Mouse (Mus musculus): ENCODE data around the gene Zfp598. TPM values are rescaled to one million over a fixed set of nuclear protein-coding genes. Genes with fewer than 3 reads are reported as not detected.

Gene Zfp598
- polyA plus RNA-seq, 1 experiment from 2014 or later, result 24.5 TPM

DNA sequence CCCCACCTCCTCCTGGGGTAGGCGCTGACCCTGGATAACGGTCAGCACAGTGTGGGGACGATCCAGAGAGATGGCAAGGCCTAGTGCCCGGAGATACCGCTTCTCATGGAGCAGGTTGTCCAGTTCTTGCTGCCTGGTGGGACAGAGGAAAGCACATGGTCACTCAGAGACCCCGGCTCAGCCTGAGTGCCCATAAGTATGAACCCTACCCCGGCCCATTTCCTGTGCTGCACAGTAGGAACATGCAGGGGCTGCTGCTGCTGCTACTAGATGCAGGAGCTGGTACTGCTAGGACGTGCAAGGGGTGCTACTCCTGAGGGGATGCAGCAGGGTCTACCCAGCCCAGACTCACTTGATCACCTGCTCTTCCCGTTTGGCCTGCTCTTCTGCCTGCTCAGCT lies 31.8 kb downstream of the Zfp598 start:
- WGBS, result 95% methylated on average over 9 of the region's 9 CpGs
- no peak overlapping the region for H3K9ac ChIP-seq (replicated peaks; ENCODE audit: low read depth, low read length)
- ATAC-seq (ENCODE audit: low read depth), result no peak
- no peaks in the 10 kb centered on the region for H3K27me3 ChIP-seq (ENCODE audit: control insufficient read depth, insufficient read depth, low read length)
- no peak overlapping the region for H3K4me3 ChIP-seq (ENCODE audit: low read depth, low read length)
- no peak overlapping the region for H3K4me2 ChIP-seq (ENCODE audit: low read depth, low read length)
- 0 out of 2 replicates have a peak, but pooled peaks cover 3% of the 10 kb centered on the region for H3K4me1 ChIP-seq (ENCODE audit: control insufficient read depth, insufficient read depth, low read length)
- H3K9me3 ChIP-seq (ENCODE audit: control insufficient read depth, low read length), result no peaks in the 10 kb centered on the region
- no peak overlapping the region for H3K27ac ChIP-seq (ENCODE audit: low read depth, low read length)
- peaks cover 42% of the 10 kb centered on the region for H3K36me3 ChIP-seq (ENCODE audit: control insufficient read depth, insufficient read depth, low read length)

DNA sequence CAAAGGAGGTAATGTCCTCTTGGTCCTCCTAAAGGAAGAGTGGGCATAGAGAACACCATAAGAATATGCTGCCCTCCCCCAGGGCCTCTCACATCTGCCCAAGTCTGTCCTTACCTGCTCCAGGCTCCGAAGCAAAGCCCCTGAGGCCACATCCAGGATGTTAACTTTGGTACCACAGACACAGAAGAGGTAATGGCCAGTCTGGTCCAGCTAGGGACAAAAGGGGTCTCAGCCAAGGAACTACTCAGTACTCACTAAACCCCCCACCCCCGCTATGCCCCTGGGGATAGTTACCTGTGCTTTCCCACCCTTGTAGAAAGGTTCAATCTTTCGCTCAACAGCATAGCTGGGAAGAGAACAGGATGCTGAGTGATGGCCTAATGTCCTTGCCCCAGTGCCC lies 36.3 kb downstream of the Zfp598 start:
- Histone ChIP-seq H3K4me2 (ENCODE audit: low read depth, low read length) (no peak overlapping the region), H3K27ac (ENCODE audit: low read depth, low read length) (no peak overlapping the region), H3K36me3 (ENCODE audit: control insufficient read depth, insufficient read depth, low read length) (peaks cover 28% of the 10 kb centered on the region), H3K27me3 (ENCODE audit: control insufficient read depth, insufficient read depth, low read length) (no peaks in the 10 kb centered on the region), H3K4me3 (ENCODE audit: low read depth, low read length) (no peak overlapping the region), H3K4me1 (ENCODE audit: control insufficient read depth, insufficient read depth, low read length) (peaks cover 7% of the 10 kb centered on the region; the same call in 1 of the 2 replicates), H3K9me3 (ENCODE audit: control insufficient read depth, low read length) (no peaks in the 10 kb centered on the region), H3K9ac (replicated peaks; ENCODE audit: low read depth, low read length) (no peak overlapping the region)
- ATAC-seq (ENCODE audit: low read depth), result no peak
- WGBS, result 97% methylated on average over 3 of the region's 3 CpGs

- no peaks in the 10 kb centered on the region for H3K9me3 ChIP-seq (ENCODE audit: control insufficient read depth, low read length)
- peak within 1 kb of the TSS; percentile 89 for H3K4me2 ChIP-seq (ENCODE audit: low read depth, low read length)
- H3K4me1 ChIP-seq (ENCODE audit: control insufficient read depth, insufficient read depth, low read length), result peaks cover 7% of the 10 kb centered on the region; the same call in 1 of the 2 replicates
- peak; percentile 93 for ATAC-seq (ENCODE audit: low read depth)
- H3K4me3 ChIP-seq (ENCODE audit: low read depth, low read length), result peak within 1 kb of the TSS; percentile 80
- 4% methylated on average over 32 of the region's 32 CpGs for WGBS
- H3K36me3 ChIP-seq (ENCODE audit: control insufficient read depth, insufficient read depth, low read length), result peaks cover 15% of the 10 kb centered on the region; the same call in 1 of the 2 replicates
- H3K27ac ChIP-seq (ENCODE audit: low read depth, low read length), result peak within 1 kb of the TSS; percentile 73
- H3K27me3 ChIP-seq (ENCODE audit: control insufficient read depth, insufficient read depth, low read length), result no peaks in the 10 kb centered on the region
- peak within 1 kb of the TSS; percentile 68 for H3K9ac ChIP-seq (replicated peaks; ENCODE audit: low read depth, low read length)
These were observed 37.7 kb downstream of the Zfp598 start, which contains the start of gene Tbl3 for GRCm38 (mm10) chr17:24706982-24707800. Gene Tbl3, minus strand, starts transcription at chr17:24707660.

- H3K27me3 ChIP-seq (ENCODE audit: control insufficient read depth, insufficient read depth, low read length), result no peaks in the 10 kb centered on the region
- WGBS, result 7% methylated on average over 24 of the region's 24 CpGs
- H3K36me3 ChIP-seq (ENCODE audit: control insufficient read depth, insufficient read depth, low read length), result peaks cover 13% of the 10 kb centered on the region; the same call in 1 of the 2 replicates
- ATAC-seq (ENCODE audit: low read depth), result peak; percentile 51; the same call in 1 of the 2 replicates
- H3K4me3 ChIP-seq (ENCODE audit: low read depth, low read length), result peak overlapping the region; percentile 80
- H3K9ac ChIP-seq (replicated peaks; ENCODE audit: low read depth, low read length), result peak overlapping the region; percentile 68
- peak overlapping the region; percentile 73 for H3K27ac ChIP-seq (ENCODE audit: low read depth, low read length)
- H3K9me3 ChIP-seq (ENCODE audit: control insufficient read depth, low read length), result no peaks in the 10 kb centered on the region
- peak overlapping the region; percentile 89 for H3K4me2 ChIP-seq (ENCODE audit: low read depth, low read length)
- H3K4me1 ChIP-seq (ENCODE audit: control insufficient read depth, insufficient read depth, low read length), result peaks cover 7% of the 10 kb centered on the region; the same call in 1 of the 2 replicates
These were observed 38.4 kb downstream of the Zfp598 start for GRCm38 (mm10) chr17:24707801-24708425.

- peaks cover 7% of the 10 kb centered on the region; the same call in 1 of the 2 replicates for H3K4me1 ChIP-seq (ENCODE audit: control insufficient read depth, insufficient read depth, low read length)
- no peak overlapping the region for H3K4me3 ChIP-seq (ENCODE audit: low read depth, low read length)
- ATAC-seq (ENCODE audit: low read depth), result no peak
- H3K36me3 ChIP-seq (ENCODE audit: control insufficient read depth, insufficient read depth, low read length), result peaks cover 10% of the 10 kb centered on the region; the same call in 1 of the 2 replicates
- no peaks in the 10 kb centered on the region for H3K9me3 ChIP-seq (ENCODE audit: control insufficient read depth, low read length)
- H3K27ac ChIP-seq (ENCODE audit: low read depth, low read length), result no peak overlapping the region
- H3K9ac ChIP-seq (replicated peaks; ENCODE audit: low read depth, low read length), result no peak overlapping the region
- WGBS, result 28% methylated on average over 2 of the region's 2 CpGs
- H3K4me2 ChIP-seq (ENCODE audit: low read depth, low read length), result no peak overlapping the region
- H3K27me3 ChIP-seq (ENCODE audit: control insufficient read depth, insufficient read depth, low read length), result no peaks in the 10 kb centered on the region
These were observed 39.2 kb downstream of the Zfp598 start for GRCm38 (mm10) chr17:24708646-24709045.

GRCm38 (mm10) chr17:24715556-24715955 lies 46.1 kb downstream of the Zfp598 start:
- Histone ChIP-seq H3K9ac (replicated peaks; ENCODE audit: low read depth, low read length) (no peak overlapping the region), H3K27me3 (ENCODE audit: control insufficient read depth, insufficient read depth, low read length) (no peaks in the 10 kb centered on the region), H3K27ac (ENCODE audit: low read depth, low read length) (no peak overlapping the region), H3K36me3 (ENCODE audit: control insufficient read depth, insufficient read depth, low read length) (0 out of 2 replicates have a peak, but pooled peaks cover 4% of the 10 kb centered on the region), H3K4me2 (ENCODE audit: low read depth, low read length) (no peak overlapping the region), H3K4me3 (ENCODE audit: low read depth, low read length) (no peak overlapping the region), H3K9me3 (ENCODE audit: control insufficient read depth, low read length) (no peaks in the 10 kb centered on the region), H3K4me1 (ENCODE audit: control insufficient read depth, insufficient read depth, low read length) (peaks cover 5% of the 10 kb centered on the region; the same call in 1 of the 2 replicates)
- ATAC-seq (ENCODE audit: low read depth), result no peak
- 50% methylated on average over 6 of the region's 6 CpGs for WGBS

- H3K4me2 ChIP-seq (ENCODE audit: low read depth, low read length), result no peak overlapping the region
- peaks cover 6% of the 10 kb centered on the region for H3K36me3 ChIP-seq (ENCODE audit: control insufficient read depth, insufficient read depth, low read length)
- 95% methylated on average over 15 of the region's 15 CpGs for whole genome bisulfite sequencing
These were observed 46.7 kb downstream of the Zfp598 start for GRCm38 (mm10) chr17:24716166-24716682.

DNA sequence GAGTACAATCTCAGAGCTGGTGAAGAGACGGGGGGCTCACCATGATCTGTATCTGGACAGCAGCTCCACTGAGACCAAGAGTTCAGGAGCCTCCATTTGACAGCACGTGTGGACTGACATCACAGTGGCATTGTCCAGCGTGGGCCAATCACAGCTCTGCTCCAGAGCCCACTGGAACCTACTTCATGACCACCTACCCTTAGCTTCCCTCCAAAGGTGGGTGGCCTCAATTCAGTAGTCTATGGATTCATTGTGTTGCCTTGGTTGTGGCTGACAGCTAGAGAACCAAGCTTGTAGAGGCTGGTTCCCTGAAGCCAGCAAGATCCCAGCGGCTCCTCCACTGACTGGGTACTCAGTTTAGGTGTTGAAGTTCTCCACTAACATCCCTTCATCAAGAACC lies 48.5 kb downstream of the Zfp598 start, which contains the start of the genes Rnf151 and Rps2:
Gene Rnf151, minus strand, starts transcription at position 121 of the 400 bp plus-strand sequence.
Gene Rps2, plus strand, starts transcription at position 174 of the 400 bp plus-strand sequence.
- no peaks in the 10 kb centered on the region for H3K27me3 ChIP-seq (ENCODE audit: control insufficient read depth, insufficient read depth, low read length)
- 86% methylated on average over 4 of the region's 4 CpGs for WGBS
- H3K9me3 ChIP-seq (ENCODE audit: control insufficient read depth, low read length), result no peaks in the 10 kb centered on the region
- no peak within 1 kb of the TSS for H3K27ac ChIP-seq (ENCODE audit: low read depth, low read length)
- H3K9ac ChIP-seq (replicated peaks; ENCODE audit: low read depth, low read length), result no peak within 1 kb of the TSS
- ATAC-seq (ENCODE audit: low read depth), result no peak
- peaks cover 19% of the 10 kb centered on the region for H3K36me3 ChIP-seq (ENCODE audit: control insufficient read depth, insufficient read depth, low read length)
- H3K4me3 ChIP-seq (ENCODE audit: low read depth, low read length), result peak within 1 kb of the TSS; percentile 83; the same call in 1 of the 2 replicates
- peaks cover 21% of the 10 kb centered on the region for H3K4me1 ChIP-seq (ENCODE audit: control insufficient read depth, insufficient read depth, low read length)
- H3K4me2 ChIP-seq (ENCODE audit: low read depth, low read length), result peak within 1 kb of the TSS; percentile 55

More at GRCm38 (mm10) chr17:24716166-24716682, 46.7 kb downstream of the Zfp598 start:
- Histone ChIP-seq H3K27ac (ENCODE audit: low read depth, low read length) (no peak overlapping the region), H3K9ac (replicated peaks; ENCODE audit: low read depth, low read length) (no peak overlapping the region), H3K4me3 (ENCODE audit: low read depth, low read length) (no peak overlapping the region), H3K27me3 (ENCODE audit: control insufficient read depth, insufficient read depth, low read length) (no peaks in the 10 kb centered on the region), H3K9me3 (ENCODE audit: control insufficient read depth, low read length) (no peaks in the 10 kb centered on the region), H3K4me1 (ENCODE audit: control insufficient read depth, insufficient read depth, low read length) (peaks cover 6% of the 10 kb centered on the region; the same call in 1 of the 2 replicates)
- ATAC-seq (ENCODE audit: low read depth), result no peak

Measured in neural tube, embryonic 14.5 days (tissue).